Comparison of ENCODE assay signal across 8 mouse cellular contexts in the genomic region with DNA sequence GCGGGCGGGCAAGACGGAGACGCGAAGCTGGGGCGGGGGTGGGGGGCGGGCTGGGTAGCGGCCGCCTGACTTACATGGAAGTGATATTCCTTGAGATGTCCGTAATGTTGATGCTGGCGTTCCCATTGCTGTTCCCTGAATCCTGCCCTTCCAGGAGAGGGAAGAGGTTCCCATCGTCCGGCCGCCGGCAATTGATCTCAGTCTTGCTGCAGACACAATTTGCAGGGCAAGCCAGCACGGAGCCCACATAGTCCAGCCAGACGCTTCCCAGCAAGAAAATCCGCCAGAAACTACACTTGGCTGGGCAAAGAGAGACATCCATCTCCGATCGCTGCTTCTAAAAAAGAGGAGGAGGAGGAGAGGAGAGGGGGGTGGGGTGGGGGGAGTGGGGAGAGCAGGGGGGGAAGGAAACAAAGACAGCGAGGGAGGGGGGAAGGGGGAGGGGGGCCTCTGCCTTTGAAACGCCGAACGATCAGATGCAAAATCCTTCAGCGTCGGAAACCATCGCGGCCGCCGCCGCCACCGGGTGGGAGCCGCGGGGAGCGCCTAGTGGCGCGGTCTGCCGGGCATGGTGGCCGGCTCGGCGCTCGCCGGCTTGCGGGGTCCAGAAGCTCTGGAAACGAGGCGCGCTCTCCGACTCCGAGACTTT.
DNase-seq lines count a peak whose midpoint lies in the region; ATAC-seq lines count a peak whose summit lies in the region.

No protein-coding gene starts in this region.

- peak overlapping the region; percentile 83 for H3K4me2 ChIP-seq in kidney, embryonic 14.5 days (replicated peaks; ENCODE audit: low read depth, low read length)
- peak overlapping the region; percentile 87 for H3K4me2 ChIP-seq in embryonic facial prominence, embryonic 12.5 days (replicated peaks)
- peak overlapping the region; percentile 90 for H3K4me2 ChIP-seq in intestine, embryonic 16.5 days (ENCODE audit: low read depth, low read length)
- peak overlapping the region; percentile 87 for H3K4me2 ChIP-seq in neural tube, embryonic 13.5 days

- peak overlapping the region; percentile 45; the same call in 1 of the 2 replicates for H3K9ac ChIP-seq in kidney, embryonic 14.5 days (ENCODE audit: low read depth, low read length)
- peak overlapping the region; percentile 45 for H3K9ac ChIP-seq in embryonic facial prominence, embryonic 12.5 days
- peak overlapping the region; percentile 56 for H3K9ac ChIP-seq in intestine, embryonic 16.5 days (ENCODE audit: low read depth, low read length)
- H3K9ac ChIP-seq in neural tube, embryonic 13.5 days, result peak overlapping the region; percentile 89

- H3K27me3 ChIP-seq in kidney, embryonic 14.5 days (ENCODE audit: control insufficient read depth, insufficient read depth, low read length), result peaks cover 40% of the 10 kb centered on the region
- peaks cover 88% of the 10 kb centered on the region for H3K27me3 ChIP-seq in embryonic facial prominence, embryonic 12.5 days
- H3K27me3 ChIP-seq in intestine, embryonic 16.5 days (replicated peaks; ENCODE audit: control insufficient read depth, insufficient read depth, low read length), result peaks cover 61% of the 10 kb centered on the region
- peaks cover 24% of the 10 kb centered on the region; the same call in 1 of the 2 replicates for H3K27me3 ChIP-seq in neural tube, embryonic 13.5 days

- no peaks in the 10 kb centered on the region for H3K36me3 ChIP-seq in kidney, embryonic 14.5 days (ENCODE audit: control insufficient read depth, insufficient read depth, low read length)
- H3K36me3 ChIP-seq in embryonic facial prominence, embryonic 12.5 days, result no peaks in the 10 kb centered on the region
- H3K36me3 ChIP-seq in intestine, embryonic 16.5 days (ENCODE audit: control insufficient read depth, insufficient read depth, low read length), result no peaks in the 10 kb centered on the region
- 0 out of 2 replicates have a peak, but pooled peaks cover 2% of the 10 kb centered on the region for H3K36me3 ChIP-seq in neural tube, embryonic 13.5 days

- ATAC-seq in kidney, embryonic 14.5 days (ENCODE audit: low FRiP score, low TSS enrichment), result peak; percentile 26
- ATAC-seq in embryonic facial prominence, embryonic 12.5 days (ENCODE audit: insufficient number of reproducible peaks, insufficient read depth, low FRiP score, low TSS enrichment), result peak; percentile 7; the same call in 1 of the 2 replicates
- peak; percentile 53 for ATAC-seq in intestine, embryonic 16.5 days
- peak; percentile 59 for ATAC-seq in neural tube, embryonic 13.5 days (ENCODE audit: low read depth)
- no peak for ATAC-seq in frontal cortex, adult (ENCODE audit: low TSS enrichment)

- no peaks in the 10 kb centered on the region for H3K4me1 ChIP-seq in kidney, embryonic 14.5 days (ENCODE audit: control insufficient read depth, insufficient read depth, low read length)
- H3K4me1 ChIP-seq in embryonic facial prominence, embryonic 12.5 days, result 0 out of 2 replicates have a peak, but pooled peaks cover 11% of the 10 kb centered on the region
- H3K4me1 ChIP-seq in intestine, embryonic 16.5 days (ENCODE audit: control insufficient read depth, insufficient read depth, low read length), result peaks cover 4% of the 10 kb centered on the region
- peaks cover 52% of the 10 kb centered on the region for H3K4me1 ChIP-seq in neural tube, embryonic 13.5 days (replicated peaks)

- no peaks in the 10 kb centered on the region for H3K9me3 ChIP-seq in kidney, embryonic 14.5 days (ENCODE audit: control insufficient read depth, low read length)
- H3K9me3 ChIP-seq in embryonic facial prominence, embryonic 12.5 days, result no peaks in the 10 kb centered on the region
- no peaks in the 10 kb centered on the region for H3K9me3 ChIP-seq in intestine, embryonic 16.5 days (ENCODE audit: control insufficient read depth, low read length)
- H3K9me3 ChIP-seq in neural tube, embryonic 13.5 days, result no peaks in the 10 kb centered on the region

- no peak for DNase-seq in kidney, postnatal 36 days
- peak; percentile 50 for DNase-seq in R1 (ENCODE audit: low read depth, low spot score)
- DNase-seq in ovary, adult 18-20 months (ENCODE audit: low spot score), result no peak

- peak overlapping the region; percentile 45 for H3K4me3 ChIP-seq in kidney, embryonic 14.5 days (ENCODE audit: low read length)
- H3K4me3 ChIP-seq in embryonic facial prominence, embryonic 12.5 days, result peak overlapping the region; percentile 46
- H3K4me3 ChIP-seq in intestine, embryonic 16.5 days (ENCODE audit: low read length), result peak overlapping the region; percentile 54
- H3K4me3 ChIP-seq in neural tube, embryonic 13.5 days, result peak overlapping the region; percentile 77

- WGBS in kidney, embryonic 14.5 days, result under 1% methylated on average over 40 of the region's 49 CpGs
- WGBS in embryonic facial prominence, embryonic 12.5 days, result under 1% methylated on average over 47 of the region's 49 CpGs
- under 1% methylated on average over 49 of the region's 49 CpGs for WGBS in intestine, embryonic 16.5 days
- WGBS in neural tube, embryonic 13.5 days, result under 1% methylated on average over 46 of the region's 49 CpGs

- H3K27ac ChIP-seq in kidney, embryonic 14.5 days (ENCODE audit: low read depth, low read length), result no peak overlapping the region
- H3K27ac ChIP-seq in embryonic facial prominence, embryonic 12.5 days, result no peak overlapping the region
- no peak overlapping the region for H3K27ac ChIP-seq in intestine, embryonic 16.5 days (ENCODE audit: low read length)
- H3K27ac ChIP-seq in neural tube, embryonic 13.5 days (replicated peaks), result peak overlapping the region; percentile 95
